Comparison of ENCODE assay signal across 18 mouse cellular contexts in genomic region chr12:12669931-12670330, GRCm38 (mm10).
A peak's percentile ranks its signal among the peaks of the same experiment; 100 is the strongest.
DNase-seq lines count a peak whose midpoint lies in the region; ATAC-seq and TF ChIP-seq lines count a peak whose summit lies in the region.
"Had no signal": no experiment of that assay in that cellular context is flagged by ENCODE, and none has a peak within 500 bp of the region (broad histone marks: within the 10 kb centered on the region; RNA-seq: fewer than 3 reads in every experiment).

No protein-coding gene starts in this region.

- WGBS in limb, embryonic 14.5 days = 70% methylated on average over 5 of the region's 5 CpGs

- DNase-seq in heart, adult 11 months = peak; percentile 83
- DNase-seq in heart, postnatal 36 days = no peak
- peak; percentile 6 for DNase-seq in kidney, postnatal 14 days
- no peak for DNase-seq in kidney, postnatal 36 days
- DNase-seq in limb, embryonic 14.5 days (ENCODE audit: low spot score) = no peak
- peak; percentile 70 for DNase-seq in lung, postnatal 36 days
- DNase-seq in left cerebral cortex, adult 8-10 months (ENCODE audit: low spot score in 2 of 2) = no peak
- DNase-seq in cerebellum, adult 8-10 months = no peak
- DNase-seq: adrenal gland, adult 8-10 months; B cell, adult 2 months; cerebellum, postnatal 36 days; gastrocnemius, postnatal 14 days; liver, embryonic 13.5 days; right cerebral cortex, postnatal 14 days; thymus, adult 18-20 months had no signal

- H3K9me3 ChIP-seq in limb, embryonic 14.5 days (ENCODE audit: control insufficient read depth, low read length) = no peaks in the 10 kb centered on the region
- H3K9me3 ChIP-seq: embryonic facial prominence, embryonic 12.5 days; heart, embryonic 13.5 days; liver, embryonic 13.5 days had no signal

- no peak for TF ChIP-seq POLR2A in limb, embryonic 14.5 days (IDR thresholded peaks at IDR 0.05; ENCODE audit: borderline replicate concordance, extremely low read depth, insufficient read depth, insufficient read length)

- peak; percentile 50; the same call in 1 of the 2 replicates for ATAC-seq in limb, embryonic 14.5 days (ENCODE audit: low FRiP score, low read depth)

- H3K4me1 ChIP-seq in limb, embryonic 14.5 days (ENCODE audit: control insufficient read depth, insufficient read depth, low read length) = no peaks in the 10 kb centered on the region
- H3K4me1 ChIP-seq: embryonic facial prominence, embryonic 12.5 days; liver, embryonic 13.5 days had no signal

- no peak overlapping the region for H3K9ac ChIP-seq in limb, embryonic 14.5 days (ENCODE audit: low read depth, low read length, severe bottlenecking)
- H3K9ac ChIP-seq: embryonic facial prominence, embryonic 12.5 days; heart, embryonic 13.5 days; hindbrain, embryonic 14.5 days; liver, embryonic 13.5 days had no signal

- H3K4me2 ChIP-seq in limb, embryonic 14.5 days (replicated peaks; ENCODE audit: low read depth, low read length, severe bottlenecking) = no peak overlapping the region
- H3K4me2 ChIP-seq: embryonic facial prominence, embryonic 12.5 days; heart, embryonic 13.5 days; hindbrain, embryonic 14.5 days; liver, embryonic 13.5 days had no signal

- intact Hi-C loops in heart, postnatal 36 days (cut with DNase I) = no loop called here

- no peak overlapping the region for H3K4me3 ChIP-seq in limb, embryonic 14.5 days (replicated peaks; ENCODE audit: low read length)
- H3K4me3 ChIP-seq: embryonic facial prominence, embryonic 12.5 days; heart, embryonic 13.5 days; liver, embryonic 13.5 days had no signal

- no peak overlapping the region for H3K27ac ChIP-seq in limb, embryonic 14.5 days (replicated peaks; ENCODE audit: low read depth, low read length)
- H3K27ac ChIP-seq: embryonic facial prominence, embryonic 12.5 days; heart, embryonic 13.5 days; hindbrain, embryonic 14.5 days; liver, embryonic 13.5 days had no signal

- H3K27me3 ChIP-seq in limb, embryonic 14.5 days (ENCODE audit: control insufficient read depth, insufficient read depth, low read length) = no peaks in the 10 kb centered on the region
- H3K27me3 ChIP-seq: embryonic facial prominence, embryonic 12.5 days; heart, embryonic 13.5 days; liver, embryonic 13.5 days had no signal

- no peaks in the 10 kb centered on the region for H3K36me3 ChIP-seq in limb, embryonic 14.5 days (ENCODE audit: control insufficient read depth, insufficient read depth, low read length)
- H3K36me3 ChIP-seq: embryonic facial prominence, embryonic 12.5 days; heart, embryonic 13.5 days; liver, embryonic 13.5 days had no signal

Comparison
In these comparisons a context has a peak if more than half of its experiments do, and no peak if none do; other contexts are left out.
1. DNase-seq: peak in heart, adult 11 months (single experiment), kidney, postnatal 14 days (single experiment) and lung, postnatal 36 days (single experiment); none in heart, postnatal 36 days (0 of 2), kidney, postnatal 36 days (0 of 2), limb, embryonic 14.5 days (single experiment), left cerebral cortex, adult 8-10 months (0 of 2) and cerebellum, adult 8-10 months (single experiment).